Mouse (Mus musculus) limb, embryonic 12.5 days (tissue): ENCODE results near the gene Gpi1. TPM values are rescaled to one million over a fixed set of nuclear protein-coding genes. Genes with fewer than 3 reads are reported as not detected.
"Not testable (repeated sequence)": the region's sequence is repeated elsewhere in the genome, so short reads cannot be mapped to it uniquely, and the experiment has no call there.

Experiments
- ATAC-seq: fragments of 200-750 bp; cut with Nextera tagmentation; 2 replicates; pipeline ENCODE4 v1.8.0; 2017; ENCODE audit warnings: low read depth, moderate TSS enrichment; ENCODE audit not compliant: insufficient number of reproducible peaks, insufficient read depth, low FRiP score, low TSS enrichment
- H3K27ac ChIP-seq: fragments of 300-500 bp; sonication (generic); 2 replicates; pipeline ENCODE4 v1.5.1; 2016; ENCODE audit warnings: mild to moderate bottlenecking, moderate library complexity
- H3K27me3 ChIP-seq: fragments of 300-500 bp; sonication (generic); 2 replicates; pipeline ENCODE4 v1.6.1; 2016; ENCODE audit warnings: mild to moderate bottlenecking, moderate library complexity
- H3K36me3 ChIP-seq: fragments of 300-500 bp; sonication (generic); 2 replicates; pipeline ENCODE4 v1.6.1; 2016; ENCODE audit warnings: mild to moderate bottlenecking, moderate library complexity
- H3K4me1 ChIP-seq: fragments of 300-500 bp; sonication (generic); replicated peaks from 2 replicates; pipeline ENCODE4 v1.6.1; 2016
- H3K4me2 ChIP-seq: fragments of 300-500 bp; sonication (generic); 2 replicates; pipeline ENCODE4 v1.6.1; 2016; ENCODE audit warnings: mild to moderate bottlenecking, moderate library complexity
- H3K4me3 ChIP-seq: fragments of 300-500 bp; sonication (generic); replicated peaks from 2 replicates; pipeline ENCODE4 v1.5.1; 2016; ENCODE audit warnings: mild to moderate bottlenecking
- H3K9ac ChIP-seq: fragments of 300-500 bp; sonication (generic); replicated peaks from 2 replicates; pipeline ENCODE4 v1.6.1; 2016; ENCODE audit warnings: mild to moderate bottlenecking, moderate library complexity
- H3K9me3 ChIP-seq: fragments of 300-500 bp; sonication (generic); 2 replicates; pipeline ENCODE4 v1.6.1; 2016; ENCODE audit warnings: mild to moderate bottlenecking, moderate library complexity
- WGBS: fragments of 180-500 bp; shearing (Covaris S2); methylation state at CpG from one replicate; pipeline ENCODE4 v1.1.7; 2016; 5-methylcytosine and 5-hydroxymethylcytosine counted together
- polyA plus RNA-seq: library from polyadenylated mRNA; unstranded; fragments of >200 nt; fragmentation: Nextera tagmentation; extraction: Ambion mirVana; gene quantifications from 2 replicates; pipeline ENCODE4 v1.2.1, GENCODE M21; 2016

The Gpi1 gene
- polyA plus RNA-seq, 1 experiment from 2014 or later: 262 TPM

DNA sequence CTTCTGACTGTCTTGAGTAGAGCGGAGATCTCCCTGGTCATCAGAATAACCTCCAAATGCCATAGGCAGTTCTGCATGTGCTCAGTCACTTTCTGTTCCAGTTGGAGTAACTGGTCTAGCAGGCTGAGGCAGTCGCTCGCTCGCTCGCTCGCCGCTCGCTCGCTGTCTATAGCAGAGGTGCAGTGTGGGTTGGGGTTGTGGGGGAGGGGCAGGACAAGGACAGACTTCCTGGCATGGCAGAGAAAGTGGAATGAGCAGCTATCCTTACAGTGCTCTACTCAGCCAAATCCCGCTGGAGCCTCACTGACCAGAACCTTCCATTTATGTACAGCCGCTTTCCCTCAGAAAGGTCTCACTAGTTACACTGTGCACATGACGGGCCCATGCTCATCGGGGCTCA lies 46.8 kb downstream of the Gpi1 start:
- H3K27ac ChIP-seq: no peak overlapping the region
- no peak; the same call in 1 of the 2 replicates for ATAC-seq
- no peak overlapping the region for H3K9ac ChIP-seq
- 80% methylated on average over 13 of the region's 13 CpGs for WGBS
- no peak overlapping the region for H3K4me3 ChIP-seq
- no peaks in the 10 kb centered on the region for H3K27me3 ChIP-seq
- H3K36me3 ChIP-seq: peaks cover 50% of the 10 kb centered on the region
- H3K9me3 ChIP-seq: no peaks in the 10 kb centered on the region
- no peaks in the 10 kb centered on the region for H3K4me1 ChIP-seq
- H3K4me2 ChIP-seq: no peak overlapping the region

DNA sequence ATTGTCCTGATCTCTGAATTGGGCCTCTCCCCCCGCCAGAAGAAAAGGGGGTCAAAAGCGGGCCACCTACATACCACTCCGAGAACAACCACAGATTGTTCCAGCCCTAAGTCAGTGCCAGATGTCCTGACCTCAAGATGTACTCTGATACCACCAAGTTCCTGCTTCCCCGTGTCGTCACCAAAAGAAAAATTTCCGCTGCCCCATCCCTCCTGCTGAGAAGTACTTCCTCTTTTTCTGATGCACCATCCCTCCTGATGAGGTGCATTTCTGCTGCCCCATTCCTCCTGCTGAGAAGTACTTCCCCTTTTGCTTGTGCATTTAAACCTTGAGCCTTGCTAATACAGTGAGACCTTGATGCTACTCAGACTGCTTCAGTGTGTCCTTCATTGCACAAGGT lies 53.9 kb downstream of the Gpi1 start:
- ATAC-seq, H3K4me2 ChIP-seq, H3K9me3 ChIP-seq, H3K4me3 ChIP-seq, H3K27ac ChIP-seq, H3K9ac ChIP-seq, H3K27me3 ChIP-seq, H3K36me3 ChIP-seq, H3K4me1 ChIP-seq: not testable (repeated sequence)
- WGBS: 82% methylated on average over 6 of the region's 6 CpGs

DNA sequence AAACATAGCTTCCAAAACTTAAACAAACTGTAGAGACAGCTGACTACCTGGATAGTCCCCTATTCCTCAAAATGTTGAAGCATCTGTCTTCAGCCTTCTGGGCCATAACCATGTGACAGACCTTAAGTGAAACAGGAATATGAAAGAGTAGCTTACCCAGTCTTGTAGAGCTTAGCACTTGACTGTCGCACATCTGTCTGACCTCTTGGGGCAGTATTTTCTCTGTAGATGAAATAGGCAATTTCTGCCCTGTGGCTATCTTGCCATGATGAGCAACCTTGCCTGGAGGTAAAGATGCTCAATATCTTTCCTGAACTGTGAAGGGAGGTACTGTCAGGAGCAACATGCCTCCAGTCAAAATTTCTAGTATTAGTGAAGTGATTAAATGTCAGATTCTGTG lies 57.9 kb downstream of the Gpi1 start:
- Histone ChIP-seq H3K9me3 (no peaks in the 10 kb centered on the region), H3K27ac (no peak overlapping the region), H3K36me3 (no peaks in the 10 kb centered on the region), H3K27me3 (no peaks in the 10 kb centered on the region), H3K4me3 (no peak overlapping the region), H3K4me1 (peaks cover 4% of the 10 kb centered on the region), H3K4me2 (no peak overlapping the region), H3K9ac (no peak overlapping the region)
- 73% methylated on average over 1 of the region's 1 CpGs for WGBS
- no peak for ATAC-seq

DNA sequence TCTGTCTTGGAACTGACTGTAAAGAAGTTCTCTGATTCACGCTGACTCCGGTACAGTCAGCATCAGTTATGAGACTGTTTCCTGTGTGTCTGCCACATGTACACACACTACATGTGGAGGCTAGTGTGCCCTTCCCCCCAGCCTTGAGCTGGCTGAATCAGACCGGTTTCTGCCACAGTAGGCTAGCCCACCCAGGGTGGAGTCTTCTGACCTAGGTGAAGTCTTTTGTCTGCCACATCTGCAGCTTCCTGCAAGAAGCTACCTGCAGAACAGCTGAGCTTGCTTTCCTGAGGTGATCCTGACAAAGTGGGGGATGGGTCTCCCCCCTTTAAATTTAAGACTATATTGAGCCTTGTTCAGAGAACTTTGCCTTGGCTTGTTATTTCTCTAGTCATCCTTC lies 60.7 kb downstream of the Gpi1 start, which contains the start of gene Uba2:
Uba2 (minus strand) TSS at position 146 of the 400 bp plus-strand sequence.
- peak within 1 kb of the TSS; percentile 90 for H3K4me3 ChIP-seq
- no peak for ATAC-seq
- H3K27me3 ChIP-seq: no peaks in the 10 kb centered on the region
- H3K36me3 ChIP-seq: peaks cover 10% of the 10 kb centered on the region
- no peaks in the 10 kb centered on the region for H3K9me3 ChIP-seq
- 77% methylated on average over 3 of the region's 3 CpGs for WGBS
- H3K4me2 ChIP-seq: peak within 1 kb of the TSS; percentile 77
- H3K9ac ChIP-seq: peak within 1 kb of the TSS; percentile 96
- peaks cover 9% of the 10 kb centered on the region for H3K4me1 ChIP-seq
- peak within 1 kb of the TSS; percentile 94 for H3K27ac ChIP-seq

DNA sequence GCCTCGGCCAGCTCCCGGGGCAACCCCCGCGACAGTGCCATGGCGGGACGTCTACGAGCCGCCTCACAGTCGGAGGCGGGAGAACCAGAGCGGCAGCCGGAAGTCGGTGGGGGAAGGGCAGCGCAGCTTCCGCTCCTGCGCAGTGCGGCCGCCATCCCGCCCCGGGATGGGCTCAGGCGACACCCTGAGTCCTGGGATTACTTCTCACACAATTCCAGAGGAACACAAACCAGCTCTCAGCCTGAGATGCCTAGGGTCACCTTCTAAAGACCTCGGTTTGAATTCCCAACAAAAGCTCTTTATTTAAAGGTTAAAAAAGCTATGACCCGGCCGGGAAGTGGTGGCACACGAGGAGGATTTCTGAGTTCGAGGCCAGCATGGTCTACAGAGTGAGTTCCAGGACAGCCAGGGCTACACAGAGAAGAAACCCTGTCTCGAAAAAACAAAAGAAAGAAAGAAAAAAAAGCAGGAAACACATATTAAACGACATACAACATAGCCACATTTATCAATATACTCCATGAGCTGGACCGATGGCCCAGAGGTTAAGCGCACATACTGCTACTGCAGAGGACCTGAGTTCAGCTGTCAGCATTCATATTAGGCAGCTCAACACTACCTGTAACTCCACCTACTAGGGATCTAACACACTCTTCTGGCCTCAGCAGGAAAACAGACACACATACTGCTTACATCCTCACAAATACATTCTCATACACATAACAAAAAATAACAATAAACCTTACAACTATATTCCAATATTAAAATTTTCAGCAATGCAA lies 61.5 kb downstream of the Gpi1 start:
- H3K27me3 ChIP-seq: no peaks in the 10 kb centered on the region
- 9% methylated on average over 30 of the region's 30 CpGs for WGBS
- peaks cover 9% of the 10 kb centered on the region for H3K4me1 ChIP-seq
- ATAC-seq: peak; percentile 88
- peak overlapping the region; percentile 77 for H3K4me2 ChIP-seq
- no peaks in the 10 kb centered on the region for H3K9me3 ChIP-seq
- peak overlapping the region; percentile 94 for H3K27ac ChIP-seq
- H3K9ac ChIP-seq: peak overlapping the region; percentile 96
- H3K4me3 ChIP-seq: peak overlapping the region; percentile 90
- H3K36me3 ChIP-seq: peaks cover 16% of the 10 kb centered on the region

DNA sequence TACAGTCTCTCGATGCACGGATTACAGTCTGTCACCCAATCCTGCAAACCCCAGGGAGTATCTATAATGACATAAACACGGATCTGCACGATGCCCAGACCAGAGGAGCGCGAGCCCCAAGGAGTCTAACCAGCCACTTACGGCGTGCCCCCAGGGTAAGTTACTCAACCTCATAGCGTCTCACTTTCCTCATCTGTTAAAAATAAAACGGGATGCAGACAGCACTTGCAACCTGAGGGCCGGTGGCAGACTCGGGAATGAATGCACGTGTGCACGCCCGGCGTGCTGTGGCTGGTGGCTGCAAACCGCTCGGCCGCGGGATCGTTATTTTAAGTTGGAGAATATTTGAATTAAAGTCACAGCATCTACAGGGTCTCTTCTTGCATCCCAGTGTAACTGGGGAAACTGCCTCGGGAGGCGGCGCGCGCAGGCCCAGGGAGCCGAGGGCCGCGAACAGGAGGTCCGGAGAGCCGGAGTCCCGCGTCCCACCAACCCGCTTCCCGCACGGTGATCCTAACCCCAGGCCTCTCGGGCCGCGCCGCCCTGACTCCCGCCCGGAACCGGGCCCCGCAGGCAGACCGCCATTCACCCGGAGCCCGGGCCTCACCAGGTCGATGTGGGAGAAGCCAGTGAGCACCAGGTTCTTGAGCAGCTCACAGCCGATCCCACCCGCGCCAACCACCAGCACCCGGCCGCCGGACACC lies 62.2 kb downstream of the Gpi1 start:
- WGBS: under 1% methylated on average over 54 of the region's 54 CpGs
- peak overlapping the region; percentile 90 for H3K4me3 ChIP-seq
- peak overlapping the region; percentile 77 for H3K4me2 ChIP-seq
- H3K27me3 ChIP-seq: no peaks in the 10 kb centered on the region
- no peaks in the 10 kb centered on the region for H3K9me3 ChIP-seq
- peak overlapping the region; percentile 94 for H3K27ac ChIP-seq
- H3K36me3 ChIP-seq: peaks cover 23% of the 10 kb centered on the region
- H3K9ac ChIP-seq: peak overlapping the region; percentile 96
- peak; percentile 6; the same call in 1 of the 2 replicates for ATAC-seq
- H3K4me1 ChIP-seq: peaks cover 9% of the 10 kb centered on the region

DNA sequence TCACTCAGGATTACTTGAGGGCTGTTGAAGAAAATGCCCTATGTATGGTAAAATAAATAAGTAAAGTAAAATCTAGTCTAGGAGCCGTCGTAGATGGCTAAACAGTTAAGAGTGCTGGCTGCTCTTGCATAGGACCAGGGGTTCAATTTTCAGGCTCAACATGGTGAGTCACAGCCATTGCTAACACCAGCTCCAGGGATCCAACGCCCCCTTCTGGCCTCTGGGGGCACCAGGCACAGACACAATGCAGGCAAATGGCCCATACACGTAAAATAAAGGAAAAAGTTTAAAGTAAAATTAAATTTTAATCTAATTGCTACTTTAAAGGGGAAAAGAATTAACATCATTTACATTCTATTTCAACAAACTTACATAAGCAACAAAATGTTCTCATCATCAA lies 63.3 kb downstream of the Gpi1 start:
- peaks cover 34% of the 10 kb centered on the region for H3K36me3 ChIP-seq
- H3K27ac ChIP-seq: no peak overlapping the region
- no peaks in the 10 kb centered on the region for H3K9me3 ChIP-seq
- H3K9ac ChIP-seq: no peak overlapping the region
- peaks cover 9% of the 10 kb centered on the region for H3K4me1 ChIP-seq
- ATAC-seq: no peak
- 0 out of 2 replicates have a peak overlapping the region, but pooled peaks have one; percentile 11 for H3K4me3 ChIP-seq
- H3K27me3 ChIP-seq: no peaks in the 10 kb centered on the region
- WGBS: 52% methylated on average over 4 of the region's 4 CpGs
- peak overlapping the region; percentile 40 for H3K4me2 ChIP-seq

DNA sequence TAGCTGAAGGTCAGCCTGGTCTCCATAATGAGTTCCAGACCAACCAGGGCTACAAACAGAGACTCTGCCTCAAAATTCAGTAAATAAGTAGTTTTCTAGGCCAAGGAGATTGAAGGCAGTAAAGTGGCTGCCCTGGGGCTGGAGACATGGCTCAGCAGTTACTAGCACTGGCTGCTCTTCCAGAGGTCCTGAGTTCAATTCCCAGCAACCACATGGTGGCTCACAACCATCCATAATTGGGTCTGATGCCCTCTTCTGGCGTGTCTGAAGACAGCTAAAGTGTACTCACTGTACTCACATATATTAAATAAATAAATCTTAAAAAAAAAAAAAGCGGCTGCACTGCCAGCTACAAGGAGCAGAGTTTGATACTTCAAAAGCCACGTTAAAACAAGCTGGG lies 64.1 kb downstream of the Gpi1 start:
- WGBS: 81% methylated on average over 3 of the region's 3 CpGs
- H3K4me1 ChIP-seq: peaks cover 9% of the 10 kb centered on the region

DNA sequence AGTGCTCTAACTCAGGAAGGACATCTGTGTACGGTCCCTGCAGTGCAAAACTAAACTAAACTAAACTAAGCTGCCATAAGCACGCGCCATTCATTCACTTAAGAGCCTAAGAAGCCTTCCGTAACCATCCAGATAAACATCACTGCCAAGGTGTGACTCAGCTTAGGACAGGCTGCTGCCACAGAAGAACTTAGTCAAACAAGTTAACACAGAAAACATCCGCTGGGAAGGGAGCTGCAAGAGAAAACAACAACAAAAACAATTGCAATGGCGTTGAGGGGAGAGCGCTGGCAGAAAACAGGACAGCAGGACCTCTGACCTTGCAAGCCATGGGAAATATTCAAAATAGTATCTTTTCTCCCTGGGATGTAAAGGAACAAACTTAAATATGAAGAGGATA lies 65.5 kb downstream of the Gpi1 start:
- no peak overlapping the region for H3K27ac ChIP-seq
- H3K9ac ChIP-seq: no peak overlapping the region
- H3K4me2 ChIP-seq: no peak overlapping the region
- peaks cover 9% of the 10 kb centered on the region for H3K4me1 ChIP-seq
- H3K4me3 ChIP-seq: no peak overlapping the region
- no peak for ATAC-seq
- no peaks in the 10 kb centered on the region for H3K9me3 ChIP-seq
- 95% methylated on average over 7 of the region's 7 CpGs for WGBS
- H3K36me3 ChIP-seq: peaks cover 54% of the 10 kb centered on the region
- H3K27me3 ChIP-seq: no peaks in the 10 kb centered on the region

More for the DNA sequence above, 64.1 kb downstream of the Gpi1 start:
- no peak for ATAC-seq
- Histone ChIP-seq H3K4me2 (no peak overlapping the region), H3K9ac (no peak overlapping the region), H3K36me3 (peaks cover 42% of the 10 kb centered on the region), H3K4me3 (no peak overlapping the region), H3K27ac (no peak overlapping the region), H3K27me3 (no peaks in the 10 kb centered on the region), H3K9me3 (no peaks in the 10 kb centered on the region)

DNA sequence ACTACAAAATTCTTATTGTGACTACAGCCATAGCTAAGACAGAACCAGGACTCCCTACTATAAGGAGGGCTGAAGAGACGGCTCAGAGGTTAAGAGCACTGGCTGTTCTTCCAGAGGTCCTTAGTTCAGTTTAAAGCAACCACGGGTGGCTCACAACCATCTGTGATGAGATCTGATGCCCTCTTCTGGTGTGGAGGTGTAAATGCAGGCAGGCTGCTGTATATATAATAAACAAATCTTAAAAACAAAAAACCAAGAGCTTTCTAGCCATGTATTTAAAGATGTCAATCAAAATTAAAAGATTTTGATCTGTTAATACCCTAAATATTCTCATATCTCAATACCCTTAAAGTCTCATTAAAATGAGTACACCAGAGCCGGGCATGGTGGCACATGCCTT lies 71.0 kb downstream of the Gpi1 start:
- no peak overlapping the region for H3K27ac ChIP-seq
- H3K27me3 ChIP-seq: no peaks in the 10 kb centered on the region
- WGBS: 90% methylated on average over 3 of the region's 3 CpGs
- H3K9me3 ChIP-seq: no peaks in the 10 kb centered on the region
- no peak for ATAC-seq
- no peaks in the 10 kb centered on the region for H3K4me1 ChIP-seq
- H3K9ac ChIP-seq: no peak overlapping the region
- peaks cover 96% of the 10 kb centered on the region for H3K36me3 ChIP-seq
- no peak overlapping the region for H3K4me3 ChIP-seq
- no peak overlapping the region for H3K4me2 ChIP-seq

DNA sequence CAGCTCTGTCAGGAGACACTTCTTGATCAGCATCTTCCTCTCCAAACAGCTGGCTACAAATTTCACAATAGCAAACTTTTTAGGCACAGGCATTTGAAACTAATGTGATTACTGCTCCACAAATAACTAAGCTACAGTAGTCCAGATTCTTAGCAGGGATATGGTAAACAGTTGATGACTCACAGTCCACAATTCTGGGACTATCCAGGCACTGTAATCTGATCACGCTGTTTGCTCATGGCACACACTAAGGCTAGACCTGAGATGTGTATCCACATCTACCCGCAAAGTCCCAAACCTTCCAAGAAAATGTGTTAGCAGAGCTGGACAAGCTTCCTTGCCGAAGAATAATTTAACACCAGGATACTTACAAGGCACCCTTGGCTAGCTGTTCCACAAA lies 72.1 kb downstream of the Gpi1 start:
- H3K36me3 ChIP-seq: peaks cover 98% of the 10 kb centered on the region
- H3K27ac ChIP-seq: no peak overlapping the region
- no peaks in the 10 kb centered on the region for H3K27me3 ChIP-seq
- no peaks in the 10 kb centered on the region for H3K9me3 ChIP-seq
- WGBS: 94% methylated on average over 3 of the region's 3 CpGs
- no peak overlapping the region for H3K9ac ChIP-seq
- no peak for ATAC-seq
- no peaks in the 10 kb centered on the region for H3K4me1 ChIP-seq
- no peak overlapping the region for H3K4me2 ChIP-seq
- no peak overlapping the region for H3K4me3 ChIP-seq
